Mouse (Mus musculus): ENCODE data around the gene Large2. TPM values are rescaled to one million over a fixed set of nuclear protein-coding genes. Genes with fewer than 3 reads are reported as not detected.

Large2 gene
- total and polyA plus RNA-seq, 3 experiments: 0.19 to 1.5 (median 0.89) TPM

GRCm38 (mm10) chr2:92377320-92377719, 2.7 kb upstream of the Large2 start:
- DNase-seq (ENCODE audit: extremely low read depth): no peak
- dilution Hi-C loops (cut with MboI; ENCODE audit: extremely low pct_ligation_motif_present, extremely low pct_unique_long_range_greater_than_20kb, low sequenced_read_pairs) (no loop called here), in situ Hi-C loops (cut with MboI; ENCODE audit: low pct_ligation_motif_present, low pct_unique_long_range_greater_than_20kb, low sequenced_read_pairs) (no loop called here)
- H3K4me1 ChIP-seq (ENCODE audit: control insufficient read depth in 1 of 2, insufficient read depth in 2 of 2): peaks cover 22 to 67% of the 10 kb centered on the region in 2 experiments
- H3K27me3 ChIP-seq (replicated peaks): peaks cover 5% of the 10 kb centered on the region
- H3K9ac ChIP-seq (ENCODE audit: insufficient read depth, low read depth): no peak overlapping the region
- TF ChIP-seq SMC3 (IDR thresholded peaks at IDR 0.05; ENCODE audit: low read depth, low read length) (no peak), HCFC1 (IDR thresholded peaks at IDR 0.05; ENCODE audit: low read depth, low read length) (no peak), MAZ (IDR thresholded peaks at IDR 0.05; ENCODE audit: low read depth, low read length) (no peak), ZC3H11A (IDR thresholded peaks at IDR 0.05; ENCODE audit: low read depth, low read length) (no peak), ETS1 (conservative IDR thresholded peaks at IDR 0.05; ENCODE audit: low read depth, low read length) (no peak), JUND (conservative IDR thresholded peaks at IDR 0.05; ENCODE audit: low read depth, low read length) (no peak), GABPA (IDR thresholded peaks at IDR 0.05; ENCODE audit: insufficient replicate concordance, low read depth, low read length) (no peak), KAT2A (IDR thresholded peaks at IDR 0.05; ENCODE audit: insufficient replicate concordance, low read length) (no peak), POLR2A (IDR thresholded peaks at IDR 0.05; ENCODE audit: low read depth, low read length) (no peak), IRF4 (IDR thresholded peaks at IDR 0.05; ENCODE audit: low read depth, low read length) (no peak), EP300 (IDR thresholded peaks at IDR 0.05; ENCODE audit: low read length) (no peak), RCOR1 (conservative IDR thresholded peaks at IDR 0.05; ENCODE audit: low read depth, low read length) (no peak), CHD2 (IDR thresholded peaks at IDR 0.05; ENCODE audit: low read length) (no peak)
- no peak overlapping the region for H3K27ac ChIP-seq (ENCODE audit: insufficient read depth, low read depth)
- H3K4me3 ChIP-seq (replicated peaks in 1 of 3; ENCODE audit: low read depth in 2 of 3, low read length in 2 of 3, poor library complexity in 1 of 3): no peak overlapping the region
- H3K79me2 ChIP-seq (replicated peaks; ENCODE audit: control insufficient read depth, extremely low read depth, insufficient read depth, poor library complexity, severe bottlenecking): peaks cover 9% of the 10 kb centered on the region
- H3K9me3 ChIP-seq (replicated peaks; ENCODE audit: low read length): no peaks in the 10 kb centered on the region
- H3K4me2 ChIP-seq (ENCODE audit: insufficient read depth, low read depth, poor library complexity, severe bottlenecking): no peak overlapping the region
- H3K36me3 ChIP-seq (replicated peaks in 1 of 2; ENCODE audit: control insufficient read depth in 1 of 2, insufficient read depth in 1 of 2, low read length in 1 of 2): peaks cover 43 to 53% of the 10 kb centered on the region in 2 experiments

- Histone ChIP-seq H3K27me3 (replicated peaks) (peaks cover 8% of the 10 kb centered on the region), H3K79me2 (replicated peaks; ENCODE audit: control insufficient read depth, extremely low read depth, insufficient read depth, poor library complexity, severe bottlenecking) (peaks cover 9% of the 10 kb centered on the region), H3K4me1 (ENCODE audit: control insufficient read depth in 1 of 2, insufficient read depth in 2 of 2) (peaks cover 23 to 66% of the 10 kb centered on the region in 2 experiments), H3K9me3 (replicated peaks; ENCODE audit: low read length) (no peaks in the 10 kb centered on the region), H3K9ac (ENCODE audit: insufficient read depth, low read depth) (peak overlapping the region; percentile 89; the same call in 1 of the 2 replicates), H3K36me3 (replicated peaks in 1 of 2; ENCODE audit: control insufficient read depth in 1 of 2, insufficient read depth in 1 of 2, low read length in 1 of 2) (peaks cover 32 to 43% of the 10 kb centered on the region in 2 experiments), H3K4me3 (replicated peaks in 1 of 3; ENCODE audit: low read depth in 2 of 3, low read length in 2 of 3, poor library complexity in 1 of 3) (peak overlapping the region; percentile 88 to 99 (median 98)), H3K27ac (ENCODE audit: insufficient read depth, low read depth) (no peak overlapping the region), H3K4me2 (ENCODE audit: insufficient read depth, low read depth, poor library complexity, severe bottlenecking) (peak overlapping the region; percentile 98)
- dilution Hi-C loops (cut with MboI; ENCODE audit: extremely low pct_ligation_motif_present, extremely low pct_unique_long_range_greater_than_20kb, low sequenced_read_pairs): no loop called here
- DNase-seq (ENCODE audit: extremely low read depth): no peak
- in situ Hi-C loops (cut with MboI; ENCODE audit: low pct_ligation_motif_present, low pct_unique_long_range_greater_than_20kb, low sequenced_read_pairs): no loop called here
- TF ChIP-seq USF1 (IDR thresholded peaks at IDR 0.05; ENCODE audit: low read depth, low read length): no peak
- no peak for TF ChIP-seq SMC3 (IDR thresholded peaks at IDR 0.05; ENCODE audit: low read depth, low read length)
Observed at GRCm38 (mm10) chr2:92376300-92376699, 1.6 kb upstream of the Large2 start.

- no peak overlapping the region for H3K27ac ChIP-seq (ENCODE audit: insufficient read depth, low read depth)
Observed at GRCm38 (mm10) chr2:92375788-92376187, 1.1 kb upstream of the Large2 start.

More at GRCm38 (mm10) chr2:92375788-92376187, 1.1 kb upstream of the Large2 start:
- no peaks in the 10 kb centered on the region for H3K9me3 ChIP-seq (replicated peaks; ENCODE audit: low read length)
- DNase-seq (ENCODE audit: extremely low read depth): no peak
- H3K36me3 ChIP-seq (replicated peaks in 1 of 2; ENCODE audit: control insufficient read depth in 1 of 2, insufficient read depth in 1 of 2, low read length in 1 of 2): peaks cover 27 to 38% of the 10 kb centered on the region in 2 experiments
- peak overlapping the region; percentile 88 to 99 (median 98) for H3K4me3 ChIP-seq (replicated peaks in 1 of 3; ENCODE audit: low read depth in 2 of 3, low read length in 2 of 3, poor library complexity in 1 of 3)
- peak overlapping the region; percentile 98 for H3K4me2 ChIP-seq (ENCODE audit: insufficient read depth, low read depth, poor library complexity, severe bottlenecking)
- in situ Hi-C loops (cut with MboI; ENCODE audit: low pct_ligation_motif_present, low pct_unique_long_range_greater_than_20kb, low sequenced_read_pairs): no loop called here
- peaks cover 27 to 66% of the 10 kb centered on the region in 2 experiments for H3K4me1 ChIP-seq (ENCODE audit: control insufficient read depth in 1 of 2, insufficient read depth in 2 of 2)
- H3K27me3 ChIP-seq (replicated peaks): peaks cover 9% of the 10 kb centered on the region
- peak overlapping the region; percentile 89 for H3K9ac ChIP-seq (ENCODE audit: insufficient read depth, low read depth)
- dilution Hi-C loops (cut with MboI; ENCODE audit: extremely low pct_ligation_motif_present, extremely low pct_unique_long_range_greater_than_20kb, low sequenced_read_pairs): no loop called here
- H3K79me2 ChIP-seq (replicated peaks; ENCODE audit: control insufficient read depth, extremely low read depth, insufficient read depth, poor library complexity, severe bottlenecking): peaks cover 9% of the 10 kb centered on the region
- TF ChIP-seq NRF1 (IDR thresholded peaks at IDR 0.05; ENCODE audit: low read depth, low read length) (no peak), NELFE (IDR thresholded peaks at IDR 0.05; ENCODE audit: low read depth, low read length) (no peak), MAFK (IDR thresholded peaks at IDR 0.05; ENCODE audit: insufficient replicate concordance, low read length) (no peak), SMC3 (IDR thresholded peaks at IDR 0.05; ENCODE audit: low read depth, low read length) (no peak), MAZ (IDR thresholded peaks at IDR 0.05; ENCODE audit: low read depth, low read length) (no peak), ZC3H11A (IDR thresholded peaks at IDR 0.05; ENCODE audit: low read depth, low read length) (no peak), ZNF384 (IDR thresholded peaks at IDR 0.05; ENCODE audit: low read depth, low read length) (no peak), CHD2 (IDR thresholded peaks at IDR 0.05; ENCODE audit: low read length) (no peak), EP300 (IDR thresholded peaks at IDR 0.05; ENCODE audit: low read length) (no peak), CHD1 (IDR thresholded peaks at IDR 0.05; ENCODE audit: low read depth, low read length) (no peak), ZMIZ1 (IDR thresholded peaks at IDR 0.05; ENCODE audit: low read depth, low read length) (no peak)
